Mouse (Mus musculus): ENCODE measurements around the gene Gga3.

Gene Gga3

GRCm38 (mm10) chr11:115603476-115604303 is at the start of gene Gga3, which contains the start of gene Mrps7:
Gene Gga3 (minus strand): TSS chr11:115604051.
Gene Mrps7 (plus strand): TSS chr11:115603925.
- TF ChIP-seq GATA4 (IDR thresholded peaks at IDR 0.05; ENCODE audit: insufficient replicate concordance, low read length): peak; percentile 14; the same call in 1 of the 2 replicates

- TF ChIP-seq GATA4 (IDR thresholded peaks at IDR 0.05; ENCODE audit: insufficient replicate concordance, low read length): no peak
Observed at GRCm38 (mm10) chr11:115653194-115653593, 49.3 kb upstream of the Gga3 start.

GRCm38 (mm10) chr11:115651680-115652079 is 47.8 kb upstream of the Gga3 start:
- no peak for TF ChIP-seq GATA4 (IDR thresholded peaks at IDR 0.05; ENCODE audit: insufficient replicate concordance, low read length)

- TF ChIP-seq GATA4 (IDR thresholded peaks at IDR 0.05; ENCODE audit: insufficient replicate concordance, low read length): no peak
Observed at GRCm38 (mm10) chr11:115649706-115650105, 45.9 kb upstream of the Gga3 start.

GRCm38 (mm10) chr11:115647459-115647858 is 43.6 kb upstream of the Gga3 start:
- no peak for TF ChIP-seq GATA4 (IDR thresholded peaks at IDR 0.05; ENCODE audit: insufficient replicate concordance, low read length)

DNA sequence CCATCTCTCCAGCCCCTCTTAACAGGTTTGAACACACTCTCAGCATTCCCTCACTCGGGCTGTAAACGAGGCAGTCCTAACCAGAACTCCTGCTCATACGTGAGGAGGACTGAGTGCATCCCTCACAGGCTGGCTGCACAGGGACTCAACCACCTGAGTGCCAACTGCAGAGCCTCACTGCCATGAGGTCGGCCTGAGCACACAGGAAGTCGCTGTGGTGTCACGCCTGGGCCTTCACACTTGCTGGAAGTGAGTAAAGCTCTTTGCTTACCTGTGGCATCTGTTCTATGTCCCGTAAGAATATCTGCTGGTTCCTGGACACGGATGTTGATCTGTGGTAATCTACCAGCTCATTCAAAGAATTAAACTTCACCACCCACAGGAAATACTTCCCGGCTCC is 42.6 kb upstream of the Gga3 start:
- no peak for TF ChIP-seq GATA4 (IDR thresholded peaks at IDR 0.05; ENCODE audit: insufficient replicate concordance, low read length)

GRCm38 (mm10) chr11:115644308-115644707 is 40.5 kb upstream of the Gga3 start:
- no peak for TF ChIP-seq GATA4 (IDR thresholded peaks at IDR 0.05; ENCODE audit: insufficient replicate concordance, low read length)

- TF ChIP-seq GATA4 (IDR thresholded peaks at IDR 0.05; ENCODE audit: insufficient replicate concordance, low read length): no peak
Observed at GRCm38 (mm10) chr11:115643265-115643664, 39.4 kb upstream of the Gga3 start.

- TF ChIP-seq GATA4 (IDR thresholded peaks at IDR 0.05; ENCODE audit: insufficient replicate concordance, low read length): no peak
Observed at GRCm38 (mm10) chr11:115642705-115643104, 38.9 kb upstream of the Gga3 start.

GRCm38 (mm10) chr11:115641664-115642036 is 37.8 kb upstream of the Gga3 start:
- no peak for TF ChIP-seq GATA4 (IDR thresholded peaks at IDR 0.05; ENCODE audit: insufficient replicate concordance, low read length)

DNA sequence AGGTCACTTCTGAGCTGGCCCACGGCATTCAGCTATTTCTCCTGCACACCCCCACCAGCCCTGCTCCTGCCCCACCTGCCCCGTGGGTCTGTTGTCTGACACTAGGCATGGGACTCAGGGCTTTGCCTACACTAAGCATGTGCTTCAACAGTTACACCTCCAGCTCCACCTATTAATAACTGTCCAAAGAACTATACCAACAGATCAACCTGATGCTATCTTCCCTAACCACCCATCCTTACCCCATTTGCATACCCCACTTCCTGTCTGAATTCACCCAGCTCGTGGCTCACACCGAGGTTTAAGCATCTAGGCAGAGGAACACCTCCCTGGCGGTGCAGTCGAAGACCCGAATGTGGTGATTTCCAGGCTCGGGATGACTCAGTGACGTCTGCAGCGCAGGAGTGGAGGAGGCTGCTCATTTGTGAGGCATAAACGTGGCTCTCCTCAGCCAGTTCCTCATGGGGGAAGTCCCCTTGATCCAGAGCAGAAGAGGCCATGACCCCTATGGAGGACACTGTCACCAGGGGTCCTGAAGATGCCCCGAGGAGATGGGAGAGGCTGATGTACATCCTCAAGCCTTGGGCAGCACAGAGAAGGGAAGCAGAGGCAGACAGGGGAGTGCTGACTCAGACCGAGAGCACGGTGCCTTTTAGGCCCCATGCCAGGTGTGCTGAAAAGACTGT is 37.3 kb upstream of the Gga3 start:
- no peak for TF ChIP-seq GATA4 (IDR thresholded peaks at IDR 0.05; ENCODE audit: insufficient replicate concordance, low read length)

DNA sequence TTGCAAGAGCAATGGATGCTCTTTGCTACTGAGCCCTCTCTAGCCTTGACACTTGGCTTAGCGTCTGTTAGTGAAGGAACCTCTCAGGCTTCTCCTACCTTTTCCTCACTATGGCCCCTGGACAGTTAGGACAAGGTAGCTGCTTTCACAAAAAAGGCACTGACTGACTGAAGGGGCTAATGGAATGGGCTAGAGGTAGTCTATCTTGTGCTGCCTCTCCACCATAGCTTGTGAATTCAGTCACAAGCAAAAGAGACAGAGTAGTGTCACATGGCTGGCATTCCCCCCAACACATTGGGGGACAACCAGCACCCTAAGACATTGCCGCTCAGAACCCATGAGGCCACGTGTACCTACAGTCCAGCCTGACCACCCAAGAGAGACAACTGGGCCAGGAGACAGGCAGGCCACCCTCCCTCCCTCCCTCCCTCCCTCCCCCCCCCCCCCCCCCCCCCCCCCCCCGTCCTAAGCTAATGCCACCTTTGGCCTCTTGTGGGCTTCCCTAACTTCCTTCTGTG is 36.5 kb upstream of the Gga3 start:
- TF ChIP-seq GATA4 (IDR thresholded peaks at IDR 0.05; ENCODE audit: insufficient replicate concordance, low read length): no peak

GRCm38 (mm10) chr11:115639540-115639939 is 35.7 kb upstream of the Gga3 start:
- TF ChIP-seq GATA4 (IDR thresholded peaks at IDR 0.05; ENCODE audit: insufficient replicate concordance, low read length): no peak

DNA sequence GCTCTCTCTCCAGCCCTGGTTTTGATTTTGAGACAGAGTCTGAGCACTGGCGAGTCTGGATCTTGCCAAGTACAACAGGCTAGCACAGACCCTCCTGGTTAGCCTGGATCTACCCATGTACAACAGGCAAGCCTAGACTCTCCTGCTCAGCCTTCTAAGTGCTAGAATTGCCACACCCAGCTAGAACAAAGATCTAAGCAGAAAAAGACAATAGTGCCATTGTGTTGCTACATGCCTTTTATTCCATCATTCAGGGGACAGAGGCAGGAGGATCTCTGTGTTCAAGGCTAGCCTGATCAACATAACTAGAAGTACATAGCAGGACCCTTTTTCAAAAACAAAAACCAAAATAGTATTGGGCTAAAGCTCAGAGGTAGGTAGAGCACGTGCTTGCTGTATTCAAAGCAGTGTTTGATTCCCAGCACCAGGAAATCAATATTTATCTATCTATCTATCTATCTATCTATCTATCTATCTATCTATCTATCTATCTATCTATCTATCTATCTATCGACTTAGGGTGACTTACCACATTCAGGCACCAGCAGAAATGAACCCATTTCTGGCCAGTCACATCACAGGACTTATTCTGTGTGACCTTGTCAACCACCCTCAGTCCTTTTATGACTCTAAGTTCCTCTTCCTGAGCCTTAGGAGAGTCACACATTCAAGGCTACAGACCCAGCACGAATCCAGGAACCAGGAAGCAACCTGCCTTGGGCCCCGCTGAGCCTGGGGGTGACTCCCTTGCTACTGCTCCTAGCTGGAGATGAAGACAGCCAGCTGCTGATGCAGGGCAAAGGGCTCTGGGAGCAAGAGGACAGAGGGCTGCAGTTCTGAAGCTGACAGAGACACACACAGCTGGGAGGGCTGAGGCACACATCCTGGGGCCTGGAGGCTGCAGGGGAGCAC is 34.9 kb upstream of the Gga3 start:
- TF ChIP-seq GATA4 (IDR thresholded peaks at IDR 0.05; ENCODE audit: insufficient replicate concordance, low read length): no peak

DNA sequence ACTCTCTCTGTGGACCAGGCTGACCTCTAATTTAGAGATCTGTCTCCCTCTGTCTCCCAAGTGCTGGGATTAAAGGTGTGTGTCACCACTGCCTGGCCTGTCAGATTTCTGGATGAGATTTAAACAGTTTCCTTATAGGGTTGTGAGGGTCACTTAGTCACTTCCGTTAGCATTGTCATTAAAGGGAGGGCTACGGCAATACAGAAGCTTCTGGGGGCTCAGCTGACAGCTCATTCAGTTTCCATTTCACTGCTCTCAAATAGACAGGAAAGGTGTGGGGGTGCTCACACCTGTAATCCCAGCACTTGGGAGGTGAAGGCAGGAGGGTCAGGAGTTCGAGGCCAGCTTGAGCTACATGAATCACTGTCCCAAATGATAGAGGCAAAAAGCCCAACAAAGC is 33.1 kb upstream of the Gga3 start:
- no peak for TF ChIP-seq GATA4 (IDR thresholded peaks at IDR 0.05; ENCODE audit: insufficient replicate concordance, low read length)
